Mouse (Mus musculus) ZHBTc4 (cell line): ENCODE data around the gene Ccl9.

Experiments used
- DNase-seq: peaks from one replicate; pipeline ENCODE4 v3.0.0-alpha.2; 2011; ENCODE audit warnings: low read depth, low spot score

The Ccl9 gene

GRCm38 (mm10) chr11:83536831-83537230, 41.6 kb downstream of the Ccl9 start:
- DNase-seq: no peak

GRCm38 (mm10) chr11:83534609-83535423, 43.6 kb downstream of the Ccl9 start:
- DNase-seq: no peak

- no peak for DNase-seq
Observed at GRCm38 (mm10) chr11:83534143-83534542, 44.3 kb downstream of the Ccl9 start.

DNA sequence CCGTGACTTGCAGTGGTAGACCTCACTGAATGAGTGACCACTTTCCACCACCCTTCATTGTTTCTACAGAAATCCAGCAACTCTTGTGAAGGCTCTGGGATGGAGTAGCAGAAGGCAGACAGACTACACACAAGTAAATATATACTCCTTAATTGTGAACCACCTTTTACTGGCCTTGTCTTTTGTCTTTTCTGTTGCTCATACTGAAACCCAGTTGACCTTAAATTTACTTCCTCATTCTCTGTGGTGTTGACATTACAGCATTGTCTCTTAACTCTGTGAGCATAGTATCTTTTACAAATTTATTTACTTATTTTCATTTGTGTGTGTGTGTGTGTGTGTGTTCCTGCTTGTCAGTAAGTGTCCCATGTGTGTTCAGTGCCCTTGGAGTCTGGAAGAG, 45.2 kb downstream of the Ccl9 start:
- no peak for DNase-seq

GRCm38 (mm10) chr11:83530360-83530759, 48.1 kb downstream of the Ccl9 start, which contains the start of gene Ccl5:
Gene Ccl5, minus strand, starts transcription at chr11:83530518.
- DNase-seq: no peak

DNA sequence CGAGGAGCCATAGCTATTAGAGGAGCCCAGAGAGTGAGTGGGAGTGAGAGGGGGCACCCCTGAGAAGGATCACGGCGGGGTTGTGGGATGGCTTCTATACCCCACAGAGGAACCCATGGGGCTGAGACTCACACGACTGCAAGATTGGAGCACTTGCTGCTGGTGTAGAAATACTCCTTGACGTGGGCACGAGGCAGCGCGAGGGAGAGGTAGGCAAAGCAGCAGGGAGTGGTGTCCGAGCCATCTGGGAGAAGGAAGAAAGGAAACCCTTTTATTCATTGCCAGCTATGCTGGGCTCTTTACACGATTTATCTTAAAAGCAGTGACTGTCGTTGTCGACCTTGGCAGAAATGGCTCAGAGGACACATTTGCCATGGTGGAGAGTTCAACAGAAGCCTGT, 49.4 kb downstream of the Ccl9 start:
- DNase-seq: no peak
